Mouse (Mus musculus): ENCODE data around the gene Pop5.

The Pop5 gene

DNA sequence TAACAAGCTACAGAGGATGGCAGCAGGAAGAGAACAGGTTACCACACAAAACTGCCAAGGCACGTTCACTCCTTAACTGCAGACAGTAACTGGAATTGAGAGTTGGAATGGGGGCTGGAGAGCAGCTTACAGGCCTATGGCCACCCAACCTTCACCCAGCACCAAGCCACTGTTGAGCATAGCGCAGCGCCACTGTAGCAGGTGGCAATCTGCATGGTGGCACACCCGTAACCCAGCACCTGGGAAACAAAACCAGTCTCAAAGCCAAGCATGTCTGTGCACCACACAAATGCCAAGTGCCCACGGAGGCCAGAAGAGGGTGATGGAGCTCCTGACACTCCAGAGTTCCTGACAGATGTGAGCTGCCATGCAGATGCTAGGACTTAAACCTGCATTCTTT, 30.7 kb downstream of the Pop5 start:
- no peak for DNase-seq (ENCODE audit: low spot score)

DNA sequence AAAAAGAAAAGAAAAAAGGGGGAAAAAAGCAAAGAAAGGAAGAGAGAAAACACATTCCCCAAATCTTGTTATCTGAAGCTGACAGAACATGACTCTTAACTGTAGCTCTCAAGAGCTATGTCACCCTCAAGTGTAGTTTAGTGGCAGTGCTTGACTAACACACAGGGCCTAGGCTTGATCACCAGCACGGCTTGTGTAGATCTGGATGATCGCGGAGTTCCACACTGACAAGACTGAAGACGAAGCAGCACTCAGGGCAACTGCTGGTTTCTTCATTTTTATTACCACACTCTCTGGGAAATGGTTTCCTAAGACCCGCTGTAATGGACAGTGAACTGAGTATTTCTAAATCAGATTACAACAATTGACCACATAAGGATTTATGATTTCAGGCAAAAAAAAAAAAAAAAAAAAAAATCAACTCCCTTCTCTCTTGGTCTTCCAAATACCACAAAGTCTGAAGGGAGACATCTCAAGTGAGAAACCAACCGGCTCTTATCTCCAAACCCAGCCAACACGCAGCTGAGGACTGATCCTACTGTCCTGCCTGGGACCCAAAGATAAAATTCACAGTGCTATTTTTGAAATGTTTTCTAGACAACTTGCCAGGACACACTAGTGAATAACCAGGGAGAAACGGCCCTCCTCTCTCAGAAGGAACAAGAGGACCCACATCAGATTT, 31.3 kb downstream of the Pop5 start:
- no peak for DNase-seq (ENCODE audit: low spot score)

DNA sequence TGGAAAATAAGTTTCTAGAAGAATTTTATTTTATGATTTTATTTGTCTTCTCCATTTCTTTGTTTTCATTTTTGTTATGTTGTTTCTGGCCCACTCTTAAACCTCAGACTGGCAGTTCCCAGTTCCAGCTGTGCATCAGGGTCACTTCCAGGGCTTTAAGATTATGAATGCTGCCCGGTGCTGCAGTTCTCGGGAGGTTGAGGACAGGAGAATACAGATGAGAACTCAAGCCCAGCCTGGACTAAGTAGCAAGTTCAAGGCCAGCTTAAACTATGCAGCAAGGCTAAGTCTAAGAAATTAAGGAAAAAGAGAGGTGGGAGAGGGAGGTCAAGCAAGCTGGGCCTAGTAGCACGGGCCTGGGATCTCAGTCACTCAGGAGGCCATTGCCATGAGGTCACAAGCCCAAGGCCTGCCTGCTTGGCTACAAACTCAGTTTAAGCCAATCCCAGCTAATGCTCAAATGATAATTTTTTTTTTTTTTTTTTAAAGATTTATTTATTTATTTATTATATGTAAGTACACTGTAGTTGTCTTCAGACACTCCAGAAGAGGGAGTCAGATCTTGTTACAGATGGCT, 31.9 kb downstream of the Pop5 start:
- no peak for DNase-seq (ENCODE audit: low spot score)

DNA sequence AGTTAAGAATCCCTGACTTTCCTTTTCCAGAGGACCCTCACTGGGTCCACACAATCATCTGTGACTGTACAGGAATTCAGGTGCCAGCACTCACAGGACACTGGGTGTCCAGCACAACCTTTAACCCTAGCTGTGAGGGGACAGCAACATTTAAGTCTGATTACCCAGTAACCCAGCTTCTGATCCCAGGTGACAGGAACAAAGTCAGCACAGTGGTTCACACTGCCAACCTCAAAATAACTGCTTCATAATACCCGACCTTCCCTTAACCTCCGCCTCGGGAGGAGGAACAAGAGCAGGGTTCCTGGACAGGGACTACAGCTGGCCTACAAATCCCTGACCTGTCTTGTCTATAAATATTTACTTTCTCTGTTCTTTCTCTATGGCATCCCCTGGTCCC, 32.6 kb downstream of the Pop5 start:
- DNase-seq (ENCODE audit: low spot score) = no peak

DNA sequence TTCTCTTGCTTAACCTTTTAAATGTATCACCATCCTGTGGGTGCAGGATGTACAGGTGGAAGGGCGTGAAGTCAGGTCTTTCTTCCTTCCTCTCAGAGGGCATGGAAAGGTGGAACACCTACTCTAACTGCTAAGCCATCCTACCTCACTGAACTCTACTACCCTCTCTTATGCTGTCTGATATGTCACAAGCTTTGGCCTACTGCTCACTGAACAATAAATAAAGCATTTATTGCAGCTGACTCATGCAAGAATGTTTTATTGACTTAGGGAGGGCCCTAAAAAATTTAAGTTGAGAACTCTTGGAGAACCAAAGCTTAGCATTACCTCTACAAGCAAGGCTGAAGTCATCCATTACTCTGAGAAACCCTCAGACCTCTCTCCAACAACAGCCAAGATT, 34.3 kb downstream of the Pop5 start:
- no peak for DNase-seq (ENCODE audit: low spot score)

DNA sequence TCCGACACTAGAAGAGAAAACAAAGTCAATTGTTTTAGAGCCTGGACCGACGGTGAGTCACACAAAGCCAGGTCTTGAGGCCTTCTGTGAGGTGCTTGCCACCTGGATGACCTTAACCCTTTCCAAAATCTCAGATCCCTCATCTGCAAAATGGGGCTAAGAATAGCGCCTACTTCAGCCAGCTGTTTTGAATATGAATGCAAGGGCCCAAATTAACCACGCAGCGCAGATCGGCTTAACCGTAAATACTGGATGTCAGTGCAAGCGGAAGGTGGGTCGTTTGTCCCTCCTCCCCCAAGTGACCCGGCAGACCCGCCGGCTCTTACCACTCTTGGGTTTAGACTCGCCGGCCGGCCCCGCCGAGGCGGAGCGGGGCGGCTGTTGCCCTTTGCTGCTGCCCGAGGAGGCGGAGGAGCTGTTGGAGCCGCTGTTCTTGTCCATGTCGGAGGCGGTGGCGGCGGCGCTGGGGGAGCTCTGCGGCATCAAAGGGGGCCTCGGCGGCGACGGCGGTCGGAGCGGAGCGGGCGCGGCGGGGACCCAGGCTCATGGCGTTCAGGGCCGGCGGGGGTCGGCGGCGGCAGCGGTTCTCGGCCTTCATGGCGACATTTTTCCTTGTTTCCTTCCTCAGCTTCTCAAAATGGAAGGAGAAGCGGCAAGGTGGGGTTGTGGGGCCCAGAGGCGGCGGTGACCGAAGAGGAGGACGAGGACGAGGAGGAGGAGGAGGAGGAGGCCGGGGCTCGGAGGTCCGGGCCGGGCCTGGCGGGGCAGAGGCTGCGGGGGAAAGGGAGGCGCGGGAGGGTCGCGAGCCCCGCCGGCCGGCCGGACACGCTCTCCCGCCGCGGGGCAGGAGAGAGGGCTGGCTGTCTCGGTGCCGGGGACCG, 36.5 kb downstream of the Pop5 start:
- DNase-seq (ENCODE audit: low spot score) = peak; percentile 60

DNA sequence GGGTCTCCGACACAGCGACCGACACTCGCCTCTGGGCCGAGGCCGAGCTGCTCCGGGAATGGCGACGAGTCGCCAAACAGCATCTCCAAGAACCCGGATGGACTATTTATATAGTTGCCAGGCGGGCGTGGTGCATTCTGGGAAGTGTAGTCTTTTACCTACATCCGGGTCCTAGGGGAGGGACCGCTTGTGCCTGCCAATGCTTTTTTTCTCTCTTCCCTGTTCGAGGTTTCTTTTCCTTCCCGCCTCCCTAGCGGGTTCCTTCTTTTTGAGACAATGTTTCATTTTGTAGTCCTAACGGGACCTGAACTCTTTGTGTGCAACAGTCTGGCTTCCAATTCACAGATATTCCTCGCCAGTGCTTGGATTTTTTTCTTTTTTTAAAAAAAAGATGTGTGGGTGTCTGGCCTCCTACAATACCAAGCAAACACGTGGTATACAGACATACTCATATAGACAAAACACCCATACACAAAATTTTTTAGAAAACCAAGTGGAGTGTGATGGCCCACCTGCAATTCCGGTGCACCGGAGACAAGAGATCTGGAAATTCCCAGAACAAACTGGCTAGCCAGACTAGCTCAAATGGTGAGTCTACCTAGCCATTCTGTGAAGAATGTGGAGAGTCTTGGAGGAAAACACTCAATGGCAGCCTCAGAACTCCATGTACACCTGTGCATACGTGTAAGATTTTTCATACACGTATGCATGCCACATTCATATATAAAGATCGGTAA, 37.3 kb downstream of the Pop5 start, which contains the start of gene Rnf10:
Gene Rnf10, minus strand, starts transcription at position 87 of the 737 bp plus-strand sequence.
- peak; percentile 100 for DNase-seq (ENCODE audit: low spot score)

DNA sequence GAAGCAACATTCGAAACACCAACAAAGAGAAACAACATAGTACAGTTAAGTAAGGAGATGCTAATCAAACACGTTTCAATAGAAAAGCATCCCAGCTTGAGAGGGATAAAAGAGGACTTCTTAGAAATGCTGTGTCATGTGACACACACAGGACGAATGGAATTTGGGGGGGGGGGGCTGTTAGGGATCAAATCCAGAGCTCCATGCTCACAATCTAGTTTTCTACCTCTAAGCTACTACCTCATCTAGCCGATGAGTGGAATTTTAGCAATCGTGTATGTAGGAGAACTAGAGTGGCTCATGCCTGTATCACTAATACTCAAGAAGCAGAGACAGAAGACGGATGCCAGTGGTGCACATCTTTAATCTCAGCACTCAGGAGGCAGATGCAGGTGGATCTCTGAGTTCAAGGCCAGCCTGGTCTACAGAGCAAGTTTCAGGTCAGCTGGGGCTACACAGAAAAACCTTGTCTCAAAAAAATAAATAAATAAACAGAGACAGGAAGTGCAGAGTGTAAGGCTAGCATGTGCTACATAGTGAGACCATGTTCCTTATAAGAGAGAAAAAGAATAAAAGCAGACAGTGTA, 38.0 kb downstream of the Pop5 start:
- peak; percentile 30 for DNase-seq (ENCODE audit: low spot score)

DNA sequence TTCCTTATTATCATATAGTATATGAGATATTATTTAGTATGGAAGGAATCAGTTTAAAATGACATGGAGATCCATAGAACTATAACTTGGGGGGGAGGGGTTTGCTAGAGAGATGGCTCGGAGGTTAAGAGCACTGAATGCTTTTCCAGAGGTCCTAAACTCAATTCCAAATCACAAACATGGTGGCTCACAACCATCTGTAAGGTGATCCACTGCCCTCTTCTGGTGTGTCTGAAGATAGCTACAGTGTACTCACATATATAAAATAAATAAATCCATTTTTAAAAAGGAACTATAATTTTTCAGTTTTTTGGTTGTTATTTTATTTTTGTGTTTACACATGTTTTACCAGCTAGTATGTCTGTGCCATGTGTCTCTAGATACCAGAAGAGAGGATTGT, 38.7 kb downstream of the Pop5 start:
- no peak for DNase-seq (ENCODE audit: low spot score)

DNA sequence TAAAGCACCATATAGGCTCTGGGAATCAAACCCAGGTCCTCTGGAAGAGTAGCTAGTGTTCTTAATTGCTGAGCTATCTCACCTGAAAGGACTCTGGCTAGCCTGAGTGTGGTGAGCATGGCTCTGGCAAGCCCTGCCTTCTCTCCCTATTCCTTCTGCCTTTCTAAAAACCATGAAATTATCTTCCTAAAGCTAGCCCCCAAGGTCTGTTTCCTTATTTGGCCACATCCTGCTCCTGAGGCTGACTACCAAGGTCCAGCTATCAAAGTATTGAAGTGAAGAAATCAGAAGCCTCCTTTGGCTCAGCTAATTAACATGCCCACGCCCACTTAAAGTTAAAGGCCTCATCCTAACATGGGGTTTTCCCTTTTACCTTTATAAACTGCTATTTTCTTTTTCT, 39.1 kb downstream of the Pop5 start:
- no peak for DNase-seq (ENCODE audit: low spot score)

DNA sequence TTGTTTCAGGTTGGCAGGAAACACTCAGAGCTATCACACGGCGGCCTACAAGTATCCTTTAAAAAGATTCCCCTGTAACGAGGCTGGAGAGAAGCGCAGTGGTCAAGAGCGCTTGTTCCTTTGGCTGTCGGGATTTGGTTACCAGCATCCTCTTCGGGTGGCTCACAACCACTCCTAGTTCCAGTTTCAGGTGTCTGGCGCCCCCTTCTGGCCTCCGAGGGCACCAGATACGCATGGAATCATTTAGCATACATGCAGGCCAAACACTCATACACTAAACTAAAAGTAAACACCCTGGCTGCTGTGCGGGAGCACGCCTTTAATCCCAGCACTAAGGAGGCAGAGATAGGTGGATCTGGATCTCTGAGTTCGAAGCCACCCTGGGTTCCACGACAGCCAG, 40.4 kb downstream of the Pop5 start:
- peak; percentile 68 for DNase-seq (ENCODE audit: low spot score)

DNA sequence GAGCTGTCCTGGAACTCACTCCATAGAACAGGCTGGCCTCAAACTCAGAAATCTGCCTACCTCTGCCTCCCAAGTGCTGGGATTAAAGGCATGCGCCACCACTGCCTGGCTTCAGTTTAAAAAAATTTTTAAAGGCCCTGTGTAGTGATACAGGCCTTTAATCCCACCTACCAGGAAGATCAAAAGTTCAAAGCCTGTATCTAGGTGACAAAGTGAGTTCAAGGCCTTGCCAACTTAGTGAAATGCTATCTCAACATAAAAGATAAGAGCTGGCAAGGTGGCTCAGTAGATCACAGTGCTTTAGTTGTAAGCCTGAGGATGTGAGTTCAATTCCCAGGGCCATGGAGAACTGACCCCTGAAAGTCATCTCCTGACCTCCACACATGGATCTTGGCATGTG, 42.4 kb downstream of the Pop5 start:
- DNase-seq (ENCODE audit: low spot score) = no peak

DNA sequence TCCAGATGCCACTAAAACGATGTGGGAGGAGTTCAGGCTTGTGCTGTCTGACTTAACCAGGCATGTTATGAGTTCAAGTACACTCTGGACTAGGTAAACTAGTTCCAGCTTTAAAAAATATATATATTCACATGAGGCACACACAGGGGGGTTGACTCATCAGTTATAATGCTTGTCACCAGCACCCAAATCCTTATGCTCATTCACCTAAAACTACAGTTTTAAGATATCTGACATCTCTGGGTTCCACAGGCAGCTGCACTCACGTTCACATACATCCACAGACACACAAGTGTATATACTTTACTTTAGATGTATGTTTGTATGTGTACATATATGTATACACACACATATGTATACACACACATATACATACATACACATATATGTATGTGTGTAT, 43.1 kb downstream of the Pop5 start:
- no peak for DNase-seq (ENCODE audit: low spot score)

DNA sequence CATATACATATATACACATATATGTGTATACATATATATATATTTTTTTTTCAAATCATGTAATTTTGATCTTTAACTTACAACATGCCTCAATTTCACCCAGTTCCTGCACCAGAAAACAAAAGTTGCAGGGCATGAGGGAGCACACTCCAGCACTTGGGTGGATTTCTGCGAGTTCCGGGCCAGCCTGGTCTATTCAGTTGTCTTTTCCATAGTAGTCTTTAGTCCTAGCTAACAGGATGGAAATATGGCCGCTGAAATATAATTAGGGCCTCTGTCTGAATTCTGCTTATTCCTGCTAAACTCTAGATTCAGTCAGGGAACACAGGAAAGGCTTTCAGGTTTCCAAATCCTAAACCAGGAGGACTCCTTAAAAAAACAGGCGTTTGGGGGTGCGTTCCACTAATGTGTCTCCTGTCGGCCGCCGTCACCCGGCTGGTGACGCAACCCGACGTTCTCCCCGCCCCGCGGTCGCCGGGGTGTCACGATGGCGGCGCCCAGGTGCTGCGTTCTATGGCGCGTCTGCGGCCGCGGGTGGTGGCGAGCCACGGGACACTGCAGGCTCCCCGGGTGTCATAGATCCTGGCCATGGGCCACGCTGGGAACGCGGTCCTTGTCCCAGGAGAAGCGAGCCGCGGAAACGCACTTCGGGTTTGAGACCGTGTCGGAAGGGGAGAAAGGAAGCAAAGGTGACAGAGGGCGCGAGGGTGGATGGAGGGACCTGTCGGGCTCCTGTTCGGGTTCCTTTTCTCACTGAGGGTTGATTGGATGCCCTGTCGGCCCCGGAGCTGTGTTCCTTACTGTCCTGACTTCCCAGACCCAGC, 43.8 kb downstream of the Pop5 start, which contains the start of gene Coq5:
Gene Coq5, plus strand, starts transcription at position 441 of the 824 bp plus-strand sequence.
- peak; percentile 88 for DNase-seq (ENCODE audit: low spot score)

DNA sequence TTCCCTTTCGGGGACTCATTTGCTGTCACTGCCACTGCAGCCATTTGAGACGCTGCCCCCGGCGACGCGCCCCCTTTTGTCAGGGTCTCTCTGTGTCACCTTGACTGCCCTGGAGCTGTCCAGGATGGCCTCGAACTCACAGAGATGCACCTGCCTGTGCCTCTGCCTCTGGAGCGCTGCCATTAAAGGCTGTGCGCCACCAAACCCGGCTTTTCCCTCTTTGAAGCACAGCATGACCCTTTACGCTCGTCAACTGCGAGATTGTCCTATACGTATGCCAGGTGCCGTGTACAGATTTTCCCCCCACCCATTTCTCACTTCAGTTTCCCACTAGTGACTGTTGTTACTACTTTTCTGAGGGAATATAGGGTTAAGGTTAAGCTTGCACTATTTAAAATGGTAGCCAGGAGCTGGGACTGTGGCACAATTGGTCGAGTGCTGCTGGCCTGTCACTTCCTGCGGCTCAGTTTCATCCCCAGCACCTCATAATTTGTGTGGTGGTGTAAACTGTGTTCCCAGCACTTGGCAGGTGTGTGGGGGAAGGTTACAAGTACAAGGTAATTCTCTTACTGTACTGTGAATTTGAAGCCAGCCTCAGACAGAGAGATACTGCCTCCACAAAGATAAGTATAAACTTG, 44.5 kb downstream of the Pop5 start:
- DNase-seq (ENCODE audit: low spot score) = peak; percentile 31

DNA sequence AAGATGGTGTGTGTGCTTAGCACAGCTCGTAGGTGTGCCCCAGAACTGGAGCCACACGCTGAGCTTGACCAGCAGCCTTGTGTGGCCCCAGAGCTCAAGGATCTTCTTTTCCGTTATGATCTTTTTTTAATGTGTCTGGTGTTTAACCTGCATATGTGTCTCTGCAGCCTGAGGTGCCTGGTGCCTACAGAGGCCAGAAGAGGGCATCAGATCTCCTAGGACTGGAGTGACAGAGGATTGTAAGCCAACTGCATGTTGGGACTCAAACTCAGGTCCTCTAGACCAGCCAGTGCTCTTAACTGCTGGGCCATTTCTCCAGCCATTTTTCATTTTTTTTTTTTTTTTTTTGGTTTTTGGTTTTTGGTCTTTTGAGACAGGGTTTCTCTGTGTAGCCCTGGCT, 49.1 kb downstream of the Pop5 start:
- DNase-seq (ENCODE audit: low spot score) = no peak

DNA sequence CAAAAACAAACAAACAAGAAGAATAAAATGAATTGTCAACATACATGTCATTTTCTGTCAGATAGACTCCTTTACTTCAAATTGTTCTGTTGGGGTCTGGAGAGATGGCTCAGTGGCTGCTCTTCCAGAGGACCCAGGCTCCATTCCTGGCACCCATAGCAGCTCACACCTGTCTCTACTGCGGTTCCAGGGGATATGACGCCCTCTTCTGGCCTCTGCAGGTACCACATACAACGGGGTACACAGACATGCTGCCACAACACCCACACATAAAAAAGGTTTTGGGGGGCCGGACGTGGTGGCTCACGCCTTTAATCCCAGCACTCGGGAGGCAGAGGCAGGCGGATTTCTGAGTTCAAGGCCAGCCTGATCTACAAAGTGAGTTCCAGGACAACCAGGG, 58.5 kb downstream of the Pop5 start:
- no peak for DNase-seq (ENCODE audit: low spot score)
